ENCODE assay signal across 22 mouse cellular contexts in the genomic region with DNA sequence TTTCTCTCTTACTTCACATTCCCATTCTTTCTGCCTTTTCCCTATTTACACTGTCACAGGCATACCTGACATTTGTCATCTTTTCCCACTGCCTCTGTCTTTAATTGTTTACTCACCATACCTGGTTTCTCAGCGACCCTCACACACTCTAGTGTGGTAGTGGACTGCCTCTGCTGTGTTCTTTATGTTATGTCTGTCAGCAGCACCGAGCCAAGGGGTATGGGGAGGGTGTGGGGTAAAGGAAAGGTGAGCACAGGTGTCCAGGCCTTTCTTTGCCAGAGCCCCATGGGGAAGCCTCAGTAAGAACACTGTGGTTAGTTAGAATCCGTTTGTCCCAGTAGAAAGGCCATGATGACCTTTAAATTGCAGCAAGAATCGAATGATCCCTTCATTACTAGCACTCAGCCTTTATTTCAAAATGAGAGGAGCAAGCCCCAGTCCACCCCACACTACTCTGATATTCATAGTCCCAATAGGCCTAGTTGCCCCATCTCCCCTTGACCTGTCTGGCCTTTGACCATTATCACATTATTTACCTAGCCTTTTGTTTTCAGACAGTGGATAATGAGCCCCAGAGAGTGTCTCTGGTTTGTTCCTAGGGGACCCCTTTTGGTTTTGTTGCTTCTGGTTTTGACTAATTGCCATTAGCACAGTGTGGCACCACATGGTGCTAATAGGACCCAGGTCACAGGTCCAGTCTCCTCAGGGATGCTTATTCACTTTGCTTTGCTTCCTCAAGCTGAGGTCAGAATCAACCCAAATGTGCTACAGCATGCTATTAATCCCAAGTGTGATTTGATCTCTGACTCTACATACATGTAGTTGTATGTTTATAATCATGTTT. TPM values are rescaled to one million over a fixed set of nuclear protein-coding genes. Genes with fewer than 3 reads are reported as not detected.
DNase-seq lines count a peak whose midpoint lies in the region; ATAC-seq and TF ChIP-seq lines count a peak whose summit lies in the region.
"Had no signal": no experiment of that assay in that cellular context is flagged by ENCODE, and none has a peak within 500 bp of the region (broad histone marks: within the 10 kb centered on the region; RNA-seq: fewer than 3 reads in every experiment).

Gene Olfr571 (minus strand): TSS at position 505 of the 844 bp plus-strand sequence.

- no peaks in the 10 kb centered on the region for H3K4me1 ChIP-seq in embryonic facial prominence, embryonic 11.5 days (ENCODE audit: control insufficient read depth, insufficient read depth, low read length)
- H3K4me1 ChIP-seq in embryonic facial prominence, embryonic 10.5 days, result no peaks in the 10 kb centered on the region
- no peaks in the 10 kb centered on the region for H3K4me1 ChIP-seq in midbrain, embryonic 12.5 days
- H3K4me1 ChIP-seq in midbrain, postnatal 0 days (ENCODE audit: insufficient read depth, low read length), result no peaks in the 10 kb centered on the region
- H3K4me1 ChIP-seq: forebrain, embryonic 15.5 days had no signal

- 66% methylated on average over 4 of the region's 4 CpGs for WGBS in embryonic facial prominence, embryonic 11.5 days
- WGBS in embryonic facial prominence, embryonic 10.5 days, result 54% methylated on average over 4 of the region's 4 CpGs
- WGBS in midbrain, embryonic 12.5 days, result 66% methylated on average over 4 of the region's 4 CpGs
- 59% methylated on average over 4 of the region's 4 CpGs for WGBS in midbrain, postnatal 0 days

- H3K9ac ChIP-seq in embryonic facial prominence, embryonic 11.5 days (replicated peaks; ENCODE audit: low read length), result no peak within 1 kb of the TSS
- H3K9ac ChIP-seq in midbrain, embryonic 12.5 days (replicated peaks), result no peak within 1 kb of the TSS
- no peak within 1 kb of the TSS for H3K9ac ChIP-seq in midbrain, postnatal 0 days (replicated peaks; ENCODE audit: low read length, poor library complexity, severe bottlenecking)
- H3K9ac ChIP-seq: forebrain, embryonic 15.5 days; heart, embryonic 15.5 days had no signal

- no peak within 1 kb of the TSS for H3K27ac ChIP-seq in embryonic facial prominence, embryonic 11.5 days (replicated peaks; ENCODE audit: low read depth, low read length)
- H3K27ac ChIP-seq in embryonic facial prominence, embryonic 10.5 days (replicated peaks), result no peak within 1 kb of the TSS
- H3K27ac ChIP-seq in midbrain, embryonic 12.5 days (replicated peaks), result no peak within 1 kb of the TSS
- no peak within 1 kb of the TSS for H3K27ac ChIP-seq in midbrain, postnatal 0 days (ENCODE audit: low read depth, low read length)
- H3K27ac ChIP-seq: forebrain, embryonic 15.5 days; heart, adult 2 months; heart, embryonic 15.5 days; hindbrain, postnatal 0 days had no signal

- H3K4me3 ChIP-seq in embryonic facial prominence, embryonic 11.5 days (ENCODE audit: low read depth, low read length), result no peak within 1 kb of the TSS
- H3K4me3 ChIP-seq in embryonic facial prominence, embryonic 10.5 days, result no peak within 1 kb of the TSS
- no peak within 1 kb of the TSS for H3K4me3 ChIP-seq in midbrain, embryonic 12.5 days
- H3K4me3 ChIP-seq in midbrain, postnatal 0 days (ENCODE audit: low read depth, low read length), result no peak within 1 kb of the TSS
- H3K4me3 ChIP-seq: forebrain, embryonic 15.5 days; heart, adult 2 months; heart, embryonic 15.5 days had no signal

- no peak within 1 kb of the TSS for H3K4me2 ChIP-seq in embryonic facial prominence, embryonic 11.5 days (ENCODE audit: low read depth, low read length)
- H3K4me2 ChIP-seq in midbrain, embryonic 12.5 days (replicated peaks), result no peak within 1 kb of the TSS
- H3K4me2 ChIP-seq in midbrain, postnatal 0 days (ENCODE audit: low read depth, low read length, poor library complexity, severe bottlenecking), result no peak within 1 kb of the TSS
- H3K4me2 ChIP-seq: forebrain, embryonic 15.5 days; heart, embryonic 11.5 days; heart, embryonic 15.5 days had no signal

- no peaks in the 10 kb centered on the region for H3K27me3 ChIP-seq in embryonic facial prominence, embryonic 11.5 days (ENCODE audit: control insufficient read depth, insufficient read depth, low read length)
- no peaks in the 10 kb centered on the region for H3K27me3 ChIP-seq in embryonic facial prominence, embryonic 10.5 days (replicated peaks; ENCODE audit: low read depth, poor library complexity, severe bottlenecking)
- H3K27me3 ChIP-seq in midbrain, embryonic 12.5 days, result no peaks in the 10 kb centered on the region
- no peaks in the 10 kb centered on the region for H3K27me3 ChIP-seq in midbrain, postnatal 0 days (ENCODE audit: insufficient read depth, low read length)
- H3K27me3 ChIP-seq: forebrain, embryonic 15.5 days; heart, embryonic 15.5 days had no signal

- DNase-seq in embryonic facial prominence, embryonic 11.5 days (ENCODE audit: low spot score), result no peak
- DNase-seq in embryonic facial prominence, embryonic 10.5 days (ENCODE audit: low spot score), result no peak
- DNase-seq in midbrain, postnatal 0 days (ENCODE audit: low spot score), result no peak
- peak; percentile 1 for DNase-seq in CD4-positive helper T cell, adult 2 months (ENCODE audit: low read depth, low spot score)
- DNase-seq in mesoderm, embryonic 11.5 days (ENCODE audit: low read depth, low spot score), result peak; percentile 29
- DNase-seq: adrenal gland, adult 2 months; adrenal gland, postnatal 25 days; cerebellum, adult 18-20 months; cerebellum, adult 9-11 months; cerebellum, postnatal 36 days; gastrocnemius, postnatal 10 days; heart, adult 2 months; heart, postnatal 14 days had no signal

- ATAC-seq in embryonic facial prominence, embryonic 11.5 days (replicated peaks; ENCODE audit: insufficient number of reproducible peaks, low FRiP score, low TSS enrichment, low read depth), result peak; percentile 67; the same call in 1 of the 2 replicates
- ATAC-seq in midbrain, embryonic 12.5 days (ENCODE audit: low FRiP score, low read depth), result peak; percentile 68
- ATAC-seq in midbrain, postnatal 0 days (ENCODE audit: low FRiP score), result no peak
- ATAC-seq: forebrain, embryonic 15.5 days; hindbrain, postnatal 0 days had no signal

- H3K9me3 ChIP-seq in embryonic facial prominence, embryonic 11.5 days (replicated peaks; ENCODE audit: control insufficient read depth, low read length), result no peaks in the 10 kb centered on the region
- H3K9me3 ChIP-seq in embryonic facial prominence, embryonic 10.5 days, result no peaks in the 10 kb centered on the region
- H3K9me3 ChIP-seq in midbrain, embryonic 12.5 days, result no peaks in the 10 kb centered on the region
- H3K9me3 ChIP-seq in midbrain, postnatal 0 days (ENCODE audit: low read length), result no peaks in the 10 kb centered on the region
- H3K9me3 ChIP-seq: forebrain, embryonic 15.5 days; heart, embryonic 15.5 days had no signal

- no peak for TF ChIP-seq CTCF in midbrain, postnatal 0 days (IDR thresholded peaks at IDR 0.05)

- no peaks in the 10 kb centered on the region for H3K36me3 ChIP-seq in embryonic facial prominence, embryonic 11.5 days (replicated peaks; ENCODE audit: control insufficient read depth, insufficient read depth, low read depth, low read length)
- no peaks in the 10 kb centered on the region for H3K36me3 ChIP-seq in embryonic facial prominence, embryonic 10.5 days (replicated peaks)
- no peaks in the 10 kb centered on the region for H3K36me3 ChIP-seq in midbrain, embryonic 12.5 days
- no peaks in the 10 kb centered on the region for H3K36me3 ChIP-seq in midbrain, postnatal 0 days (ENCODE audit: insufficient read depth, low read length)
- H3K36me3 ChIP-seq: forebrain, embryonic 15.5 days; heart, embryonic 15.5 days had no signal

RNA-seq across cellular contexts. Expression of gene Olfr571, which starts in this region (rescaled TPM):
- polyA plus RNA-seq in embryonic facial prominence, embryonic 11.5 days (2014; fragmentation: Nextera tagmentation; extraction: Ambion mirVana), result 0.28 and 0.31 TPM in 2 replicates
- polyA plus RNA-seq in embryonic facial prominence, embryonic 10.5 days (2016; fragmentation: Nextera tagmentation; extraction: Ambion mirVana), result 0.07 TPM in 1 of 2 replicates, not detected in the other
- polyA plus RNA-seq in midbrain, embryonic 12.5 days (2016; fragmentation: Nextera tagmentation; extraction: Ambion mirVana), result not detected in 2 replicates
- not detected in 2 replicates for total RNA-seq in midbrain, postnatal 0 days (2014; rRNA removed)
- polyA plus RNA-seq in midbrain, postnatal 0 days (2015; fragmentation: Nextera tagmentation; extraction: Ambion mirVana), result not detected in 2 replicates
- total RNA-seq: adrenal gland, adult 2 months; adrenal gland, postnatal 25 days; ES-E14; gastrocnemius, postnatal 10 days; heart, adult 2 months; heart, postnatal 14 days; hematopoietic stem cell, adult 5-6 weeks; hindbrain, postnatal 0 days had no signal
- polyA plus RNA-seq: adrenal gland, adult 2 months; forebrain, embryonic 15.5 days; gonadal fat pad, adult 2 months; heart, adult 2 months; heart, embryonic 11.5 days; heart, embryonic 15.5 days; hindbrain, postnatal 0 days; intestine, embryonic 14.5 days had no signal

Comparison
In these comparisons a context has a peak if more than half of its experiments do, and no peak if none do; other contexts are left out.
1. Peak in ATAC-seq in embryonic facial prominence, embryonic 11.5 days; RNA of the gene not detected or under 1 TPM.
2. Peak in ATAC-seq in midbrain, embryonic 12.5 days; RNA of the gene not detected or under 1 TPM.
3. DNase-seq: peak in CD4-positive helper T cell, adult 2 months (single experiment) and mesoderm, embryonic 11.5 days (single experiment); none in embryonic facial prominence, embryonic 11.5 days (single experiment), embryonic facial prominence, embryonic 10.5 days (single experiment) and midbrain, postnatal 0 days (single experiment).